Mouse (Mus musculus) frontal cortex, adult 2 months (tissue): ENCODE results near the gene Col6a2. TPM values are rescaled to one million over a fixed set of nuclear protein-coding genes. Genes with fewer than 3 reads are reported as not detected.

Experiments used
- DNase-seq, 2 experiments: peaks; one replicate each; pipeline ENCODE4 v3.0.0; 2022; ENCODE audit warnings: low spot score in 1 of 2; ENCODE audit errors: extremely low spot score in 1 of 2
- polyA plus RNA-seq: library from polyadenylated mRNA; depleted of rRNA; stranded (reverse); fragments of >200 nt; gene quantifications from 2 replicates; pipeline ENCODE4 v1.2.3, GENCODE M21; 2012; rRNA removed

Gene Col6a2
- 18.1 and 22.4 TPM in 2 replicates for polyA plus RNA-seq

GRCm38 (mm10) chr10:76622928-76623680 lies at the start of gene Col6a2:
Gene Col6a2 (minus strand): TSS chr10:76623630.
- peak; percentile 10 to 80 for DNase-seq

GRCm38 (mm10) chr10:76671939-76672338 lies 48.5 kb upstream of the Col6a2 start:
- DNase-seq = no peak

GRCm38 (mm10) chr10:76668947-76669284 lies 45.5 kb upstream of the Col6a2 start:
- peak; percentile 77 to 82 for DNase-seq

- no peak for DNase-seq
Measured at GRCm38 (mm10) chr10:76668261-76668946, 45.0 kb upstream of the Col6a2 start.

- DNase-seq = no peak
Measured at GRCm38 (mm10) chr10:76667197-76667805, 43.9 kb upstream of the Col6a2 start.

GRCm38 (mm10) chr10:76665551-76665950 lies 42.1 kb upstream of the Col6a2 start:
- DNase-seq = peak in 1 of 2 experiments; percentile 33

- no peak for DNase-seq
Measured at GRCm38 (mm10) chr10:76664156-76665115, 41.0 kb upstream of the Col6a2 start.

GRCm38 (mm10) chr10:76653345-76654336 lies 30.2 kb upstream of the Col6a2 start:
- no peak for DNase-seq

GRCm38 (mm10) chr10:76650662-76651342 lies 27.4 kb upstream of the Col6a2 start:
- DNase-seq = no peak

GRCm38 (mm10) chr10:76648738-76649137 lies 25.3 kb upstream of the Col6a2 start:
- peak in 1 of 2 experiments; percentile 44 for DNase-seq

GRCm38 (mm10) chr10:76647390-76647789 lies 24.0 kb upstream of the Col6a2 start:
- no peak for DNase-seq

- no peak for DNase-seq
Measured at GRCm38 (mm10) chr10:76645686-76646085, 22.3 kb upstream of the Col6a2 start.

- DNase-seq = no peak
Measured at GRCm38 (mm10) chr10:76645066-76645465, 21.6 kb upstream of the Col6a2 start.

GRCm38 (mm10) chr10:76643999-76644398 lies 20.6 kb upstream of the Col6a2 start:
- DNase-seq = no peak

- no peak for DNase-seq
Measured at GRCm38 (mm10) chr10:76643446-76643845, 20.0 kb upstream of the Col6a2 start.

GRCm38 (mm10) chr10:76642628-76643434 lies 19.4 kb upstream of the Col6a2 start:
- DNase-seq = peak in 1 of 2 experiments; percentile 60

GRCm38 (mm10) chr10:76641894-76642627 lies 18.6 kb upstream of the Col6a2 start:
- DNase-seq = no peak
